Mouse (Mus musculus): ENCODE results near the gene Galns.

DNA sequence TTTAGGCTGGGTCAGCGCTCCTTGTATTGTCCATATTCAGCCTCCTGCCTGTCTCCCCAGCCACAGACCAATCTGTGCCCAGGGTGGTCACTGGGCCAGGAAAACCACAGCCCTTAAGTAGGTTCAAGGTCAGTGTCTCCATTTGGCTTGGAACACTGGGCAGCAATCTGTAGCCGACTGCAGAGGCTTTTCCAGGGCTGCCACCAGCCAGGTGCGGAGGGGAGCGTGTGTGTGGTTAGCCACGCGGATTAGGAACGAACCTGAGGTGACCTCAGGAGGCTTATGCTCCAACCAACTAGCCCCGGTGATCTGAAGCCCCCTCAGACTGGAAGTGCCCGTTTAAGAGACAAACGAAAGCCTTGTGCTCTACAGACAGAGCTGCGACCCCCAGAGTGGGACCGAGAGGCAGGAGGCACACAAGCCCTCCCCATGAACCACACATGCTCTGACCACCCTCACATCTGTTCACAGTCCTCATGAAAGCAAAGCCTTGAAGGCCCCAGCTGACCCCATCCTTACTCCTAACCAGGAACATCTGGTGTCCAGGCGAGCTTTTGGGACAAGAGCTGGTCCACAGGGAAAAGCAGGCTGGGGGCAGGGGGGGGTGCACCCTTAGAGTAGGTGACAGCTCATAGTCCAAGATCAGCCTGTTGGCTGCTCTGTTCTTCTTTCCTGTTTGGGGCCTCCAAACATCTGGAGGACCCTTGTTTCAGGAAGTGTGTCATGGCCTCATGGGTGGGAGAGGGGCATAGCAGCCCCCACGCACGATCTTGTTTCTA is 37.1 kb upstream of the Galns start:
- TF ChIP-seq POLR2A (IDR thresholded peaks at IDR 0.05; ENCODE audit: borderline replicate concordance, extremely low read depth, insufficient read depth, insufficient read length, poor library complexity, severe bottlenecking) (no peak), CTCF (IDR thresholded peaks at IDR 0.05; ENCODE audit: borderline replicate concordance, extremely low read depth, insufficient read depth, insufficient read length) (no peak)
